Mouse (Mus musculus) stomach, embryonic 15.5 days (tissue): ENCODE results near the gene Slc17a2. TPM values are rescaled to one million over a fixed set of nuclear protein-coding genes. Genes with fewer than 3 reads are reported as not detected.
"Not testable (repeated sequence)": the region's sequence is repeated elsewhere in the genome, so short reads cannot be mapped to it uniquely, and the experiment has no call there.

Experiments
- ATAC-seq: fragments of 200-750 bp; cut with Nextera tagmentation; 2 replicates; pipeline ENCODE4 v1.8.0; 2017; ENCODE audit warnings: low read depth, moderate number of reproducible peaks, moderate TSS enrichment; ENCODE audit not compliant: insufficient read depth, low FRiP score
- H3K27ac ChIP-seq: fragments of 300-500 bp; sonication (generic); 2 replicates; pipeline ENCODE4 v1.5.1; 2015; ENCODE audit warnings: mild to moderate bottlenecking, inconsistent platforms
- H3K27me3 ChIP-seq: fragments of 300-500 bp; sonication (generic); replicated peaks from 2 replicates; pipeline ENCODE4 v1.6.1; 2015; ENCODE audit warnings: inconsistent platforms
- H3K36me3 ChIP-seq: fragments of 300-500 bp; sonication (generic); 2 replicates; pipeline ENCODE4 v1.6.1; 2015; ENCODE audit warnings: inconsistent platforms
- H3K4me1 ChIP-seq: fragments of 300-500 bp; sonication (generic); 2 replicates; pipeline ENCODE4 v1.6.1; 2015; ENCODE audit warnings: inconsistent platforms
- H3K4me2 ChIP-seq: fragments of 300-500 bp; sonication (generic); 2 replicates; pipeline ENCODE4 v1.6.1; 2015; ENCODE audit warnings: mild to moderate bottlenecking, inconsistent platforms
- H3K4me3 ChIP-seq: fragments of 300-500 bp; sonication (generic); replicated peaks from 2 replicates; pipeline ENCODE4 v1.5.1; 2015; ENCODE audit warnings: inconsistent platforms
- H3K9ac ChIP-seq: fragments of 300-500 bp; sonication (generic); 2 replicates; pipeline ENCODE4 v1.6.1; 2015; ENCODE audit warnings: inconsistent platforms
- H3K9me3 ChIP-seq: fragments of 300-500 bp; sonication (generic); 2 replicates; pipeline ENCODE4 v1.6.1; 2016; ENCODE audit warnings: inconsistent platforms
- WGBS: fragments of 180-500 bp; shearing (Covaris S2); methylation state at CpG from one replicate; pipeline ENCODE4 v1.1.7; 2015; 5-methylcytosine and 5-hydroxymethylcytosine counted together
- polyA plus RNA-seq: library from polyadenylated mRNA; unstranded; fragments of >200 nt; fragmentation: Nextera tagmentation; extraction: Ambion mirVana; gene quantifications from 2 replicates; pipeline ENCODE4 v1.2.1, GENCODE M21; 2015

Gene Slc17a2
- polyA plus RNA-seq, 1 experiment from 2014 or later, result 0.15 TPM

- WGBS, result 31% methylated on average over 12 of the region's 12 CpGs
- Histone ChIP-seq H3K27ac (peak overlapping the region; percentile 92), H3K4me1 (peaks cover 15% of the 10 kb centered on the region), H3K36me3 (no peaks in the 10 kb centered on the region), H3K27me3 (no peaks in the 10 kb centered on the region), H3K9ac (peak overlapping the region; percentile 45), H3K9me3 (no peaks in the 10 kb centered on the region), H3K4me3 (peak overlapping the region; percentile 55), H3K4me2 (peak overlapping the region; percentile 89)
- ATAC-seq, result no peak
These were observed 42.2 kb upstream of the Slc17a2 start for GRCm38 (mm10) chr13:23764324-23765171.

GRCm38 (mm10) chr13:23765172-23765513 lies 41.6 kb upstream of the Slc17a2 start:
- no peak for ATAC-seq
- WGBS, result 60% methylated on average over 1 of the region's 1 CpGs

DNA sequence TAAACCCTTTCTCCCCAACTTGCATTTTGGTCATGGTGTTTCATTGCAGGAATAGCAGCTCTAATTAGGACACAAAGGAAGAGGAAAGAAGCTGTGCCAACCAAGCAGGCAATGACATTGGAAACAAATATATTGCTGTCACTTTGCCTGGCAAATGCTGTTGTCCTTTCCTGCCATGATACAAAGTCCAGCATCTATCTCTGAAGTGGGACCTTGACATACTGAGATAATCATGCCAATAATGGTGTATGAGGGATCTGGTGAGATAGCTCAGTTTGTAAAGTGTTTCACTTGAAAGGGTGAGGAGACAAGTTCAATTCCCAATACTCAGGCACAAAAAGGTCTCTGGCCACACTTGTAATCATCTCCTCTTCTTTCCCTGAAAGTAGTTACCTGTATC lies 40.0 kb upstream of the Slc17a2 start:
- Histone ChIP-seq H3K27ac (no peak overlapping the region), H3K4me2 (no peak overlapping the region), H3K4me3 (no peak overlapping the region), H3K9ac (no peak overlapping the region), H3K4me1 (peaks cover 9% of the 10 kb centered on the region), H3K27me3 (no peaks in the 10 kb centered on the region), H3K9me3 (no peaks in the 10 kb centered on the region), H3K36me3 (no peaks in the 10 kb centered on the region)
- no peak for ATAC-seq

More at GRCm38 (mm10) chr13:23765172-23765513, 41.6 kb upstream of the Slc17a2 start:
- Histone ChIP-seq H3K36me3 (no peaks in the 10 kb centered on the region), H3K27ac (no peak overlapping the region), H3K9ac (no peak overlapping the region), H3K4me2 (no peak overlapping the region), H3K9me3 (no peaks in the 10 kb centered on the region), H3K4me1 (peaks cover 12% of the 10 kb centered on the region), H3K4me3 (no peak overlapping the region), H3K27me3 (no peaks in the 10 kb centered on the region)

DNA sequence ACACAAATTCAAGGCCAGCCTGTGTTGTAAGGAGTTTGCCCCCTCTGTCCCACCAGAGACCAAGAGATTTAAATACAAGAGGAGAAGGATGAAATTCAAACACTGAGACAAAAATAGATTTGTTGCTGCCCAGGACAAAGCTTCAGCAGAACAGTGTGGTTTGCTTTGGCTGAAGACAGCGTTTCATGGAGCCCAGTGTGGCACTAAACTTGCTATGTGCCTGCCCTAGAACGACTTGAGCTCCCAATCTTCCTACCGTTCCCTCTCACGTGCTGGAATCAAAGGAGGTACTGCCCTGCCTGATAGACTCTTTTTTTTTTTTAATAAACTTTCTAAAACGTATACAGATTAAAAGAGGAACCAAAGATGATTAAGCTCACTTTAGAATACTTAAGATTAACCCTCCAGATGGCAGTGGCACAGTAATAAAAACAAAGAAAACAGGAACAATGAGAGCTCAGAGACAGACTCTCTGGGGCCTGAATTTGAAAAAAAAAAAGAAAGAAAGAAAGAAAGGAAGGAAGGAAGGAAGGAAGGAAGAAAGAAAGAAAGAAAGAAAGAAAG lies 37.9 kb upstream of the Slc17a2 start:
- no peaks in the 10 kb centered on the region for H3K9me3 ChIP-seq
- no peak overlapping the region for H3K4me3 ChIP-seq
- no peaks in the 10 kb centered on the region for H3K36me3 ChIP-seq
- H3K9ac ChIP-seq, result no peak overlapping the region
- no peak overlapping the region for H3K27ac ChIP-seq
- H3K4me1 ChIP-seq, result peaks cover 12% of the 10 kb centered on the region
- no peak overlapping the region for H3K4me2 ChIP-seq
- ATAC-seq, result no peak
- 54% methylated on average over 5 of the region's 5 CpGs for WGBS
- H3K27me3 ChIP-seq, result no peaks in the 10 kb centered on the region

- not testable (repeated sequence) for H3K4me1 ChIP-seq, H3K4me3 ChIP-seq
- WGBS, result 78% methylated on average over 2 of the region's 2 CpGs
These were observed 37.2 kb upstream of the Slc17a2 start, which contains the start of gene Trim38 for GRCm38 (mm10) chr13:23769613-23770012. TSS of gene Trim38 (plus strand) at chr13:23769913.

GRCm38 (mm10) chr13:23772561-23773313 lies 34.1 kb upstream of the Slc17a2 start:
- H3K36me3 ChIP-seq, result no peaks in the 10 kb centered on the region
- H3K27ac ChIP-seq, result no peak overlapping the region
- 19% methylated on average over 21 of the region's 21 CpGs for WGBS
- 0 out of 2 replicates have a peak, but pooled peaks cover 6% of the 10 kb centered on the region for H3K4me1 ChIP-seq
- ATAC-seq, result peak; percentile 92
- H3K9ac ChIP-seq, result no peak overlapping the region
- H3K27me3 ChIP-seq, result no peaks in the 10 kb centered on the region
- H3K4me3 ChIP-seq, result no peak overlapping the region
- peak overlapping the region; percentile 44 for H3K4me2 ChIP-seq
- H3K9me3 ChIP-seq, result no peaks in the 10 kb centered on the region

More at GRCm38 (mm10) chr13:23769613-23770012, 37.2 kb upstream of the Slc17a2 start, which contains the start of gene Trim38:
- H3K27ac ChIP-seq, H3K9ac ChIP-seq, H3K27me3 ChIP-seq, H3K36me3 ChIP-seq, H3K4me2 ChIP-seq, ATAC-seq, H3K9me3 ChIP-seq: not testable (repeated sequence)

DNA sequence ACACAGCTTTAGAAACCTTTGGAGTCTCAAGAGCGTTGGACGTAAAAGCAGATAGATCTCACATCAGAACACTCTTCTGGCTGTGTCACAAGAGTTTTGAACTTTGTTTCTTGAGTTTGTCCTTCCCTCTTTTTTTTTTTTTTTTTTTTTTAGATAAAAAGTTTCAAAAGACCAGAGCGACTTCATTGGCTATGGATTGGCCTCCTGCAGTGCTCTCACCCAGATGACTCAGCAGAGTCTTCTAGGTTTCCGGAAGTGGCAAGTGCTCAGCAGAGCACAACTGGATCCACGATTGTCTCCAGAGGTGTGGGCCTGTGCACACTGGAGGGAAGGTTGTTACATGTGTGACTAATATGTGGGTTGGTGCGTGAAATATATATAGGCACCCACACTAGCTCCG lies 28.5 kb upstream of the Slc17a2 start:
- H3K9ac ChIP-seq, result no peak overlapping the region
- H3K27ac ChIP-seq, result no peak overlapping the region
- no peaks in the 10 kb centered on the region for H3K4me1 ChIP-seq
- WGBS, result 89% methylated on average over 7 of the region's 7 CpGs
- no peak overlapping the region for H3K4me3 ChIP-seq
- no peak overlapping the region for H3K4me2 ChIP-seq
- no peak for ATAC-seq
- H3K9me3 ChIP-seq, result no peaks in the 10 kb centered on the region
- H3K27me3 ChIP-seq, result no peaks in the 10 kb centered on the region
- no peaks in the 10 kb centered on the region for H3K36me3 ChIP-seq

DNA sequence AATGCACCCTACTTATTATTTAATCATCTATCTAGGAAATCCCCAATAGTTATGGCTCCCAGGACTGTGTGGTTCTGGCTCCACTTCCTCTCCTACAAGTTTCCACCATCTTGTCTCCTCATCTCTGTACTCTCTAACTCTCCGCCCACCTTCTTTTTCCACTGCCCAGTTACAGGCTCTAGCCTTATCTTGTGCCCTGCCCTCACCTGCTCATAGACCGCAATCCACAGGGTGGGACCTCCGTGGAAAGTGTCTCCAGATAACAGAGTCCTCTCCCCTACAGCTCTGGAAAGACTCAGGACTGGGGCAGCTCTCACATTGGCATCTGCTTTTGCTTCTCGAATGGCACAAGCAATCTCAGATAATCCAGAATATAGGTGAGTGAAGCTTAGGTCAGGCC lies 27.8 kb upstream of the Slc17a2 start:
- no peak for ATAC-seq
- H3K4me1 ChIP-seq, result no peaks in the 10 kb centered on the region
- H3K9ac ChIP-seq, result no peak overlapping the region
- H3K36me3 ChIP-seq, result no peaks in the 10 kb centered on the region
- WGBS, result 77% methylated on average over 4 of the region's 4 CpGs
- no peak overlapping the region for H3K27ac ChIP-seq
- H3K27me3 ChIP-seq, result no peaks in the 10 kb centered on the region
- no peaks in the 10 kb centered on the region for H3K9me3 ChIP-seq
- no peak overlapping the region for H3K4me2 ChIP-seq
- no peak overlapping the region for H3K4me3 ChIP-seq

DNA sequence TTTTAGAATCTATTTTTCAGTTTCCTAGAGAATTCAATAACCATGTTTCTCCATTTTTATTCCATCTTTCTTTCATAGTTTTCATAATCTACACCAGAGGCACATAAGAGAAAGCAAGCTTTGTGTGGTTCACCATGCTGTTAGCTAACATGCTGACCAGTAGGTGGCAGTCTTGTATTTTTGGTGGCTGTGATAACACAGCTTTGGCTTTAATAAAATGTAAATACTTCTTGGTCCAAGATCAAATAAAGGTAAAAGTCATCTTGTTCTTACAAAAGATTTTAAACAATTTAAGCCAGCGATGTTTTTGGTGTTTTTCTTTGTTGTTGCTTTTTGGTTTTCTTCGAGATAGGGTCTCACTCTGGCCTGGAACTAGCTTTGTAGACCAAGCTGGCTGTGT lies 14.3 kb upstream of the Slc17a2 start:
- no peak for ATAC-seq
- H3K4me2 ChIP-seq, result no peak overlapping the region
- no peak overlapping the region for H3K9ac ChIP-seq
- no peaks in the 10 kb centered on the region for H3K36me3 ChIP-seq
- no peaks in the 10 kb centered on the region for H3K27me3 ChIP-seq
- no peaks in the 10 kb centered on the region for H3K9me3 ChIP-seq
- no peaks in the 10 kb centered on the region for H3K4me1 ChIP-seq
- H3K27ac ChIP-seq, result no peak overlapping the region
- 43% methylated on average over 2 of the region's 2 CpGs for WGBS
- H3K4me3 ChIP-seq, result no peak overlapping the region

DNA sequence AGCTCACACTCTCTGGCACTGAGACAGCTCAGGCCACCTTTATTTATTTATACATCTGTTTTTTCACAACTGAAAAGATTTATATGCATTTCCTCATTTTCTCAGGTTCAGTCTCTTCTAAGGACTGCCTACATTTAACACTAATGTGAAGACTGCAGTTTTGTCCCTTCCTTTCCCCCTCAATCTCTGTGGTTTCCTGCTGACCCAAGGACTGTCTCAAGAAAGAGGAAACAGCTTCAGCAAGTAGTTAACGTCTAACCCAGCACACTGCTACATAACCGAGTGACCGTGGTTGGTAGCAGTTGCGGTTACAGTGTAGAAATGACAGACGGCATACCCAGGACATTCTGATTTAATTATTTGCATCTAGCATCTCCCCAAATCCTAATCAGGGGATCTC lies 7.4 kb upstream of the Slc17a2 start:
- H3K9me3 ChIP-seq, result no peaks in the 10 kb centered on the region
- H3K4me3 ChIP-seq, result no peak overlapping the region
- 71% methylated on average over 5 of the region's 5 CpGs for whole genome bisulfite sequencing
- no peak overlapping the region for H3K9ac ChIP-seq
- H3K27ac ChIP-seq, result no peak overlapping the region
- no peak overlapping the region for H3K4me2 ChIP-seq
- no peaks in the 10 kb centered on the region for H3K36me3 ChIP-seq
- no peaks in the 10 kb centered on the region for H3K27me3 ChIP-seq
- no peak for ATAC-seq
- H3K4me1 ChIP-seq, result no peaks in the 10 kb centered on the region

DNA sequence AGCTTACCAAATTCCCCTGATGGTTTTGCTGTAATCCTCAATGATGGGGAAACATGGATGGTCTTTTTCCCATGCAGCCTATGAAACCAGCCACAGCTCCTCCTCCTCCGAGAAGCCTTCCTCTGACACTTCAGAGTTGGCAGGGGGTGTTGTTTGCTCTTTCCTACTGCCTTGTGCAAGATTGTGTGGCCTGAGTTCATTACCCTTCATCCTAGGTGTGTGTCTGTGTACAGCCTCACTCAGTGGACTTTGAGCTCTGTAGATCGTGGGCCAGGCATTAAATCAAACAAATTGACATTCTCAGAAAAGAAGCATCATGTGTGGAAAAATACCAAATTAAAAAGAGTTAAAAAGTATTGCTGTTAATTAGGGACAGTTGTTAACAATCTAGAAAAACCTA lies 2.3 kb upstream of the Slc17a2 start:
- no peak overlapping the region for H3K4me3 ChIP-seq
- H3K27me3 ChIP-seq, result no peaks in the 10 kb centered on the region
- no peaks in the 10 kb centered on the region for H3K4me1 ChIP-seq
- H3K9me3 ChIP-seq, result no peaks in the 10 kb centered on the region
- no peak overlapping the region for H3K4me2 ChIP-seq
- no peak overlapping the region for H3K27ac ChIP-seq
- 60% methylated on average over 2 of the region's 2 CpGs for WGBS
- H3K36me3 ChIP-seq, result no peaks in the 10 kb centered on the region
- no peak for ATAC-seq
- H3K9ac ChIP-seq, result no peak overlapping the region

DNA sequence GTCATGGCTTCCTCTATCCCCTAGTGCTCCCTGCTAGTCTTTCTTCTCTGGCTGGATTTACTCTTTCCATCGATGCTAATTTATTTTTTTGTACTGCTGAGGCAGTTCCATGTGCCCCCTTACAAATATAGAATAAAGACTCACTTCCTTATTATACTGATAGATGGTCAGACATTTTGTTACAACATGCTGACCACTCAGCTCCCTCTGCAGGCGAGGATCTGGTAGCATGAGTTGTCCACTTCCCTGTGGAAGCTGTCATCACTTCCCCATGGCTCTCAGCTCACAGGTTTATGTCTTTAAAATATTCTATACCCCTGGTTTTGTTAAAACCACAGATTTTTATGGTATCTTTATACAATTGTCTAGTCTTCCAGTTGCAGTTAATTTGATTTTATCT lies 9.4 kb downstream of the Slc17a2 start:
- no peaks in the 10 kb centered on the region for H3K4me1 ChIP-seq
- H3K36me3 ChIP-seq, result no peaks in the 10 kb centered on the region
- H3K27me3 ChIP-seq, result no peaks in the 10 kb centered on the region
- WGBS, result 64% methylated on average over 2 of the region's 2 CpGs
- H3K9ac ChIP-seq, result no peak overlapping the region
- no peak overlapping the region for H3K4me2 ChIP-seq
- H3K27ac ChIP-seq, result no peak overlapping the region
- H3K9me3 ChIP-seq, result no peaks in the 10 kb centered on the region
- no peak overlapping the region for H3K4me3 ChIP-seq
- no peak for ATAC-seq
